ENCODE assay signal across 7 mouse cellular contexts in genomic region chr19:44312007-44312360, GRCm38 (mm10). TPM values are rescaled to one million over a fixed set of nuclear protein-coding genes. Genes with fewer than 3 reads are reported as not detected.
DNase-seq lines count a peak whose midpoint lies in the region; ATAC-seq and TF ChIP-seq lines count a peak whose summit lies in the region.

No protein-coding gene starts in this region.

- CTCF ChIA-PET in Patski (lab: Charles Lee), result interaction anchor here (0.6 to 1.7 kb wide), 2 partner anchors 9 to 14 kb away, joined by 3 to 5 read pairs; no protein-coding TSS in a partner anchor

- no peak for TF ChIP-seq CTCF in Patski (IDR thresholded peaks at IDR 0.05)
- no peak for TF ChIP-seq CTCF in cortical plate, adult 2 months (IDR thresholded peaks at IDR 0.05; ENCODE audit: extremely low read depth, insufficient read depth, low read length)

- peaks cover 4% of the 10 kb centered on the region for H3K27me3 ChIP-seq in Patski
- H3K27me3 ChIP-seq in neural tube, embryonic 11.5 days (ENCODE audit: control insufficient read depth, insufficient read depth, low read length), result no peaks in the 10 kb centered on the region

- H3K4me2 ChIP-seq in neural tube, embryonic 11.5 days (ENCODE audit: low read depth), result no peak overlapping the region

- H3K36me3 ChIP-seq in neural tube, embryonic 11.5 days (ENCODE audit: control insufficient read depth, insufficient read depth, low read length), result 0 out of 2 replicates have a peak, but pooled peaks cover 2% of the 10 kb centered on the region

- in situ Hi-C loops in Patski (cut with MboI; ENCODE audit: low pct_unique_long_range_greater_than_20kb), result no loop called here

- H3K9me3 ChIP-seq in neural tube, embryonic 11.5 days (ENCODE audit: control insufficient read depth, low read length), result no peaks in the 10 kb centered on the region

- ATAC-seq in Patski, result peak; percentile 17
- 0 out of 2 replicates have a peak, but pooled peaks have one; percentile 13 for ATAC-seq in neural tube, embryonic 11.5 days (ENCODE audit: insufficient read depth, low FRiP score, low TSS enrichment)

- no peak overlapping the region for H3K4me3 ChIP-seq in cortical plate, adult 2 months (ENCODE audit: insufficient read depth, low read length)
- H3K4me3 ChIP-seq in neural tube, embryonic 11.5 days (ENCODE audit: low read depth, low read length), result no peak overlapping the region

- peak; percentile 77 for DNase-seq in layer of hippocampus, adult 11-12 months (ENCODE audit: low spot score)
- no peak for DNase-seq in layer of hippocampus, postnatal 14 days (ENCODE audit: low spot score in 2 of 2)
- no peak for DNase-seq in Patski (ENCODE audit: low read depth, low spot score)
- DNase-seq in neural tube, embryonic 11.5 days (ENCODE audit: low spot score), result peak; percentile 56
- no peak for DNase-seq in thymus, postnatal 14 days
- DNase-seq in thymus, postnatal 0 days (ENCODE audit: low spot score), result no peak

- TF ChIP-seq POLR2A in cortical plate, adult 2 months (IDR thresholded peaks at IDR 0.05; ENCODE audit: extremely low read depth, insufficient read depth, low read length), result no peak

- H3K27ac ChIP-seq in cortical plate, adult 2 months (ENCODE audit: insufficient read depth, low read length), result peak overlapping the region; percentile 11
- peak overlapping the region; percentile 65; the same call in 1 of the 2 replicates for H3K27ac ChIP-seq in neural tube, embryonic 11.5 days (ENCODE audit: low read depth, low read length)

- WGBS in neural tube, embryonic 11.5 days, result 22% methylated on average over 4 of the region's 4 CpGs

- POLR2A ChIA-PET in Patski (lab: Charles Lee), result interaction anchor here (0.7 kb wide), 1 partner anchor 26 kb away, joined by 3 read pairs; no protein-coding TSS in a partner anchor

- H3K4me1 ChIP-seq in cortical plate, adult 2 months (ENCODE audit: control insufficient read depth, insufficient read depth, low read length), result peaks cover 2% of the 10 kb centered on the region
- peaks cover 10% of the 10 kb centered on the region; the same call in 1 of the 2 replicates for H3K4me1 ChIP-seq in neural tube, embryonic 11.5 days (ENCODE audit: control insufficient read depth, insufficient read depth, low read length)

- no peak overlapping the region for H3K9ac ChIP-seq in neural tube, embryonic 11.5 days (ENCODE audit: low read length)

RNA-seq across cellular contexts. Expression of gene Scd2, which starts 18.5 kb away (rescaled TPM):
- 100 to 1,000 TPM; 702 to 713 TPM for total RNA-seq in layer of hippocampus, postnatal 14 days (2021)
- 152 TPM for polyA plus RNA-seq in Patski (2021)
- polyA plus RNA-seq in cortical plate, adult 2 months (2012; rRNA removed), result 600 and 717 TPM in 2 replicates
- polyA plus RNA-seq in neural tube, embryonic 11.5 days (2014; fragmentation: Nextera tagmentation; extraction: Ambion mirVana), result 413 and 424 TPM in 2 replicates
- polyA plus RNA-seq in thymus, postnatal 0 days (2015; fragmentation: Nextera tagmentation; extraction: Ambion mirVana), result 68.8 and 69.7 TPM in 2 replicates

RNA-seq across cellular contexts. Expression of gene Scd4, which starts 20.9 kb away (rescaled TPM):
- total RNA-seq in layer of hippocampus, postnatal 14 days (2021), result 1 to 10 TPM; 2.5 to 2.6 TPM
- polyA plus RNA-seq in Patski (2021), result 0.09 TPM
- 0.25 and 0.33 TPM in 2 replicates for polyA plus RNA-seq in cortical plate, adult 2 months (2012; rRNA removed)
- polyA plus RNA-seq in neural tube, embryonic 11.5 days (2014; fragmentation: Nextera tagmentation; extraction: Ambion mirVana), result not detected in 2 replicates
- 0.18 TPM in 2 replicates for polyA plus RNA-seq in thymus, postnatal 0 days (2015; fragmentation: Nextera tagmentation; extraction: Ambion mirVana)

Comparison
In these comparisons a context has a peak if more than half of its experiments do, and no peak if none do; other contexts are left out.
1. DNase-seq: peak in layer of hippocampus, adult 11-12 months (single experiment) and neural tube, embryonic 11.5 days (single experiment); none in layer of hippocampus, postnatal 14 days (0 of 2), Patski (single experiment), thymus, postnatal 14 days (single experiment) and thymus, postnatal 0 days (single experiment).